Mouse (Mus musculus) T-helper 17 cell (primary cell): ENCODE data around the gene Olfr1089.

Experiments
- in situ Hi-C, 2 experiments: fragments of 300-600 bp; cut with MboI, MseI; formaldehyde crosslinking; loops; 1 replicate in 1 of 2; 2 replicates in 1 of 2; pipeline ENCODE4 v1.15.1; 2025; ENCODE audit warnings: high pct_unique_total_duplicates in 2 of 2

Gene Olfr1089

GRCm38 (mm10) chr2:86733601-86734000 lies at the start of gene Olfr1089:
TSS of gene Olfr1089 (minus strand) at chr2:86733701.
- in situ Hi-C loops = no loop called here

- in situ Hi-C loops = no loop called here
Observed at GRCm38 (mm10) chr2:86782179-86782578, 48.7 kb upstream of the Olfr1089 start, which contains the start of gene Olfr1093. TSS of gene Olfr1093 (plus strand) at chr2:86782479.

GRCm38 (mm10) chr2:86761050-86761449 lies 27.5 kb upstream of the Olfr1089 start:
- in situ Hi-C loops = no loop called here

GRCm38 (mm10) chr2:86758893-86759292 lies 25.4 kb upstream of the Olfr1089 start, which contains the start of gene Olfr1090:
TSS of gene Olfr1090 (minus strand) at chr2:86758993.
- in situ Hi-C loops = no loop called here

GRCm38 (mm10) chr2:86698295-86698694 lies 35.2 kb downstream of the Olfr1089 start, which contains the start of gene Olfr1087:
TSS of gene Olfr1087 (minus strand) at chr2:86698395.
- in situ Hi-C loops = no loop called here
